Mouse (Mus musculus) layer of hippocampus, adult 2 months (tissue): ENCODE data around the gene Megf9. TPM values are rescaled to one million over a fixed set of nuclear protein-coding genes. Genes with fewer than 3 reads are reported as not detected.

Experiments used
- DNase-seq, 2 experiments: peaks; one replicate each; pipeline ENCODE4 v3.0.0; 2022; ENCODE audit warnings: low spot score in 2 of 2
- H3K27ac ChIP-seq: fragments of 200-600 bp; 2 replicates; pipeline ENCODE4 v1.8.1; 2022
- H3K4me3 ChIP-seq: fragments of 200-600 bp; 2 replicates; pipeline ENCODE4 v1.8.1; 2022; ENCODE audit warnings: mild to moderate bottlenecking
- CTCF ChIP-seq: fragments of 200-600 bp; conservative IDR thresholded peaks from 2 replicates; pipeline ENCODE4 v1.8.1; 2022; ENCODE audit warnings: antibody characterized with exemption, mild to moderate bottlenecking, moderate library complexity
- total RNA-seq, 2 experiments: library from RNA; stranded (reverse); gene quantifications; 2 replicates each; pipeline ENCODE4 v1.2.3; 2021

The Megf9 gene
- total RNA-seq, 2 experiments from 2014 or later = 126 to 132 TPM

- no peak for DNase-seq
- H3K27ac ChIP-seq = no peak overlapping the region
- no peak overlapping the region for H3K4me3 ChIP-seq
- TF ChIP-seq CTCF = no peak
Observed at GRCm38 (mm10) chr4:70398088-70398487, 136.7 kb downstream of the Megf9 start.

DNA sequence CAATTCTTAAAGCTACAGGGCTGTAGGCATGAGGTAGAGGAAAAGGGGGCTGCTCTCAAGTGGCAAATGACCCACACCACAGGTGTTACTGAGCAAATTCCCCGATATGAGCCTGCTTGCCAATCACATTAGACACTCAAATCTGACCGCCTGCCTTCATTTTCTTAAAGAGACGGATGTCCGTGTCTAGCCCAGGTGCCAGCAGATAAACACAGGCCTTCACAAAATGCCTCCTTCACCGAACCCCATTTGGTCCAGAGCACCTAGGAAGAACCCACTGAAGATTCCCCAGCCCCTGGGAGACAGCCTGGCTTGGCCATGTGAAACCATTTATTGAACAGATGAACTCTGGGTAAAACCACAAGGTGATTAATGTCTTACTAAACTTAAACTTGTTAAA lies 138.1 kb downstream of the Megf9 start:
- Histone ChIP-seq H3K4me3 (no peak overlapping the region), H3K27ac (no peak overlapping the region)
- no peak for TF ChIP-seq CTCF
- DNase-seq = no peak

DNA sequence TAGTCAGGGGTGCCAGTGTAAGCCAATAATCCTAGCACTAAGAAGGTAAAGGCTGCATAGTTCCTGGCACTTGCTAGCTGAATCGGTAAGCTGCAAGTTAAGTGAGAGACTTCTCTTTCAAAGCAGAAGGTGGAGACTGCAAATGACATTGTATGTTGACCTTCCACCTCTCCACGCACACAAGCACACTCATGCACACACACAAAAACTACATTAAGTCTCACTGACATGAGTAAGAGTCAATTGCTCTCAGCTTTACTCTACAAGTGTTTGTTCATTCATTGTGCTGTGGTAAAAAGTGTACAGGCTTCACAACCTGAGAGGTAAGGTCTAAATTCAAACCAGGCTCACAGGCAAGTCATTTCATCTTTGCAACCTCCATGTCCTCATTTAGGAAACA lies 140.1 kb downstream of the Megf9 start:
- no peak for TF ChIP-seq CTCF
- Histone ChIP-seq H3K27ac (no peak overlapping the region), H3K4me3 (no peak overlapping the region)
- DNase-seq = peak in 1 of 2 experiments; percentile 3

DNA sequence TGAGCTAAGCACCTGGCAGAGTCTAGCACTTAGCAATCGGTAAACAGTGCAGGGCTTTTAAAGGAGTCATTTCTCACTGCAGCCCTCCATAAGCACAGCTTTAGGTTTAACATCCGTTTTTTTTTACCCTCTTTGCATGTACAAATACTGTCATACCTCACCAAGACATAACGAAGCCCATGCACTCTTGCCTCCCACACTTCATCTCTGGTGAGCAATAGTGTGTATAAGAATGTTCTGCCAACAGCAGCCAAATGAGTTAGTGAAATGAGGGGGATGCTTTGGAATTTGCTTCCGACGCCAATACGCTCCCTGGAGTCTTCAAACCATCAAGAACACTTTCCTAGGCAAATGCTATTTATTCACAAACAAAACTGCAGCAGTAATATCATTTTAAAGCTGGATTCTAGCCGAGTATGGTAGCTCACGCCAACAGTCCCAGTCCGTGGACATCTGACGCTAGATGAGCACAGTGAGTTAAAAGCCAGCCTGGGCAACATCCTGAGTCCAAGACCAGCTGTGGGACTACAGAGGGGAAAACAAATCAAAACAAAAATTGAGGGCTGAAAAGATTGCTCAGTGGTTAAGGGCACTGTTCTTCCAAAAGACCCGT lies 142.9 kb downstream of the Megf9 start:
- Histone ChIP-seq H3K4me3 (no peak overlapping the region), H3K27ac (peak overlapping the region; percentile 8; the same call in 1 of the 2 replicates)
- TF ChIP-seq CTCF = no peak
- DNase-seq = peak in 1 of 2 experiments; percentile 8

DNA sequence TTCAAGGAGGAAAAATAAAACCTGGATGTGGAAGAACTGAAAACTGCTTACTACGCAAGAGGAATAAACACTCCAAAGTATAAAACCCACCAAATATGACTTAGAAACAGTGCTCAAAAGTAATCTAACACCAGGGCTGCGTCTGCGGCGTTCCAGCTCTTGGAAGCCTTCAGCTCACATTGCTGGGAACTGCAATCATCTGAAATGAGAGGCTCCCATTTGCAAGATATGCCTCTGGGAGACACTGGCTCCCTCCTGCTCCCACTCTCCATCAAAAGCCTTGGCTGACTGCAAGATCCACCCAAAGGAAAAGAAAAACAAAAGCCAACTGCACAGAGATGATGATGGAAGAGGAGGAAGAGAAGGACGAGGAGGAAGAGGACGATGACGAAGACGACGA lies 143.7 kb downstream of the Megf9 start:
- peak overlapping the region; percentile 8; the same call in 1 of the 2 replicates for H3K27ac ChIP-seq
- TF ChIP-seq CTCF = no peak
- DNase-seq = no peak

GRCm38 (mm10) chr4:70386206-70386605 lies 148.6 kb downstream of the Megf9 start:
- Histone ChIP-seq H3K4me3 (no peak overlapping the region), H3K27ac (no peak overlapping the region)
- TF ChIP-seq CTCF = no peak
- DNase-seq = peak in 1 of 2 experiments; percentile 4

More for the DNA sequence above, 143.7 kb downstream of the Megf9 start:
- no peak overlapping the region for H3K4me3 ChIP-seq

GRCm38 (mm10) chr4:70377359-70377758 lies 157.4 kb downstream of the Megf9 start:
- peak; percentile 45 for TF ChIP-seq CTCF
- peak in 1 of 2 experiments; percentile 4 for DNase-seq
- no peak overlapping the region for H3K4me3 ChIP-seq
- H3K27ac ChIP-seq = no peak overlapping the region

Other genes with a start within 250 kb of the Megf9 start
- gene Cdk5rap2, start 124.6 kb downstream of the Megf9 start, total RNA-seq = 10 to 100 TPM; 11.8 to 13.9 TPM